Mouse (Mus musculus) olfactory bulb, adult 2 months (tissue): ENCODE data around the gene Adgrg1. TPM values are rescaled to one million over a fixed set of nuclear protein-coding genes. Genes with fewer than 3 reads are reported as not detected.
"Not testable (repeated sequence)": the region's sequence is repeated elsewhere in the genome, so short reads cannot be mapped to it uniquely, and the experiment has no call there.

Experiments
- H3K27ac ChIP-seq: fragments of 200-500 bp; 2 replicates; pipeline ENCODE4 v1.5.1; 2012; ENCODE audit warnings: low read depth, low read length; ENCODE audit not compliant: insufficient read depth
- H3K4me1 ChIP-seq: fragments of 200-500 bp; 2 replicates; pipeline ENCODE4 v1.6.1; 2012; ENCODE audit warnings: low read length; ENCODE audit not compliant: control insufficient read depth, insufficient read depth
- H3K4me3 ChIP-seq: fragments of 200-500 bp; 2 replicates; pipeline ENCODE4 v1.5.1; 2012; ENCODE audit warnings: mild to moderate bottlenecking, low read depth, low read length, moderate library complexity; ENCODE audit not compliant: insufficient read depth
- CTCF ChIP-seq: fragments of 200-500 bp; IDR thresholded peaks from 2 replicates; pipeline ENCODE4 v1.5.1; 2012; ENCODE audit warnings: low read depth, mild to moderate bottlenecking, low read length, moderate library complexity; ENCODE audit not compliant: insufficient read depth
- POLR2A ChIP-seq: fragments of 200-500 bp; IDR thresholded peaks from 2 replicates; pipeline ENCODE4 v1.6.1; 2012; ENCODE audit warnings: mild to moderate bottlenecking, low read depth, low read length, moderate library complexity; ENCODE audit not compliant: insufficient read depth
- WGBS: fragments of 180-500 bp; shearing (Covaris S2); methylation state at CpG from one replicate; pipeline ENCODE4 v1.1.7; 2018; 5-methylcytosine and 5-hydroxymethylcytosine counted together
- polyA plus RNA-seq: library from polyadenylated mRNA; stranded (reverse); fragments of >200 nt; gene quantifications from 2 replicates; pipeline ENCODE4 v1.2.4, GENCODE M21; 2012; ENCODE audit warnings: low replicate concordance; ENCODE audit not compliant: missing spikeins, insufficient read depth, insufficient read length

The Adgrg1 gene
- polyA plus RNA-seq, 1 experiment = not detected

DNA sequence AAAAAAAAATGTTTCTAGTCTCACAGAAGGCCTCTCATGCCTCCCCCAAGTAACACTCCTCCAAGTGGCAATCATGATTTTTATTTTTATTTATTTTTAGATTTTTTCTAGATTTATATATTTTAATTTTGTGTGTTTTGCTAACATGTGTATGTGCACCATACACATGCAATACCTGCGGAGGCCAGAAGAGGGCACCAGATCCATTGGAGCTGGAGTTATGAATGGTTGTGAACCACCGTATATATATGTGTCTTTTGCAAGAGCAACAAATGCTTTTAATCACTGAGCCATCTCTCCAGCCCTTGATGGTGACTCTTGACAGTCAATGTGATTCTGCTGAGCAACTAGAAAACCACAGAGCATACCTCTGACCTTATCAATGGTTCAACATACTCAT, 50.9 kb downstream of the Adgrg1 start:
- WGBS = 50% methylated on average over 2 of the region's 2 CpGs
- H3K4me1 ChIP-seq = no peaks in the 10 kb centered on the region
- TF ChIP-seq POLR2A (no peak), CTCF (no peak)
- H3K4me3 ChIP-seq = no peak overlapping the region
- H3K27ac ChIP-seq = no peak overlapping the region

GRCm38 (mm10) chr8:95028391-95028790, 53.8 kb downstream of the Adgrg1 start:
- H3K4me1 ChIP-seq, H3K4me3 ChIP-seq, H3K27ac ChIP-seq: not testable (repeated sequence)
- 65% methylated on average over 7 of the region's 7 CpGs for WGBS

DNA sequence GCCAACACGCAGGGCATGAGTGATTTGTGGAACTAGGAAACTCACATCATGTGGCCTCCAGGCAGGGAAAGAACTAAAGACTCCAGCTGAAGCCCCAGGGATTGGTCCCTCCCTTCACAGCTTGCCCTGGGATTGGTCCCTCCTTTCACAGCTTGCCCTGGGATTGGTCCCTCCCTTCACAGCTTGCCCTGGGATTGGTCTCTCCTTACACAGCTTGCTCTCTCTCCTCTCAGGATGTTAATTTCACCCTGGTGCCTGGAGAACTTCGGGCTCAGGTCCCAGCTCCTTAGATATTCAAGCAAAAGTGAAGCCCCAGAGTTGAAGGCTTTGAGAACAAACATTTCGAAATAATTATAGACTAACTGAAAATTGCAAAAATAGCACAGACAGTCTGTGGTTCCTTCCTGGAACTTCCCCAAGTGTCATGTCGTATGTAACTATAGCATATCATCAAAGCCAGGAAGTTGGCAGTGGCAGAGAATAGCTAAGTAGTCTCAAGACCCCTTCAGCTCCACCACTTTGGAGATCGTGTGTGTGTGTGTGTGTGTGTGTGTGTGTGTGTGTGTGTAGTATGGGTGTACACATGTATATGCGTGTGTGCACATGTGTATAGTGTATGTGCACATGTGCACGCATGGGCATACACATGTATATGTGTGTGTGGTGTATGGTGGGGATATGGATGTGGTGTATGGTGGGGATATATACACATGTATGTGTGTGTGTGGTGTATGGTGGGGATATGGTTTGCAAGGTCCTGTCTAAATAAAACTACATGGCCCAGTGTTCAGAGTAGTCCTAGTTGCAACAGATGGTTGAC, 62.8 kb downstream of the Adgrg1 start:
- 22% methylated on average over 7 of the region's 7 CpGs for WGBS
- TF ChIP-seq POLR2A (no peak), CTCF (no peak)
- H3K4me1 ChIP-seq = peaks cover 16% of the 10 kb centered on the region
- no peak overlapping the region for H3K4me3 ChIP-seq
- peak overlapping the region; percentile 70 for H3K27ac ChIP-seq

GRCm38 (mm10) chr8:95041883-95042784, 67.6 kb downstream of the Adgrg1 start:
- WGBS = 78% methylated on average over 6 of the region's 6 CpGs
- peaks cover 8% of the 10 kb centered on the region for H3K4me1 ChIP-seq
- H3K27ac ChIP-seq = no peak overlapping the region
- TF ChIP-seq POLR2A = no peak
- TF ChIP-seq CTCF = no peak
- H3K4me3 ChIP-seq = no peak overlapping the region

DNA sequence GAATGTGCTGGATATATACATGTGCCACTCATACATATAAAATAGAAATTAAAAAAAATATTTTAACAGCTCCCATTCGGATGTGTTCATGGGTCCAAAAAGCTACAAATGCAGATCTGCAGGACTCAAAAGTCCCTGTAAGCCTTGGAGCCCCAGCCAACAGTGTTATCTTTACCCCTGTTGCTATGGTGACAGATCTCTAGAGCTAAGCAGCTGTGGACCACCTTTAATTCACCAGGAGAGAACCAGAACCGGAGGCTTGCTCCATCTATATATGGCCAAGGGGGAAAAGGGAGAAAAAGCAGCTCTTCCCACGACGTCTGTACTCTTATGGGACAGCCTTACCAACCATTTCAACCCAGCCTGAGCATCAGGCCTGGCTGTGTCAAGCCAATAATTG, 70.3 kb downstream of the Adgrg1 start:
- H3K27ac ChIP-seq = no peak overlapping the region
- H3K4me3 ChIP-seq = no peak overlapping the region
- 35% methylated on average over 4 of the region's 4 CpGs for WGBS
- H3K4me1 ChIP-seq = peaks cover 8% of the 10 kb centered on the region
- TF ChIP-seq CTCF (no peak), POLR2A (no peak)

DNA sequence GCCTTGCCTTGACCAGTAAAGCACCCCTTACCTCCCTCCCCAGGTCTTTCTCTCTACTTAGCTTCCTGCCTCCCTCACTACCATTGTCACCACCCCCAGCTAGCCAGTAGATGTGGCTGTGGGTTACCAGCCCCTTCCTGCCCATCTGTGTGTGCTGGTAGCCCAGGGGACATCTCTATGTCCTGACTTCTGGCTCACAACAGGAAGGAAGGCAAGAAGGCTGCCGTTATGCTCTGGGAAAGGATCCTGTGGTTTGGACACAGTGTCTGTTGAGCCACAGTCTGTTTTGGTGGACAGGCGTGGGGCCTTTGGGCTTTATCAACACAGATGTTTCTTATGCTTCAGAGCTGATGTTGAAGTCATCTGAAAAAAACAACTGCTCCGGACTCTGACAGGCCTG, 72.4 kb downstream of the Adgrg1 start:
- TF ChIP-seq POLR2A (no peak), CTCF (no peak)
- WGBS = 92% methylated on average over 3 of the region's 3 CpGs
- Histone ChIP-seq H3K4me1 (peaks cover 8% of the 10 kb centered on the region), H3K4me3 (no peak overlapping the region), H3K27ac (no peak overlapping the region)

DNA sequence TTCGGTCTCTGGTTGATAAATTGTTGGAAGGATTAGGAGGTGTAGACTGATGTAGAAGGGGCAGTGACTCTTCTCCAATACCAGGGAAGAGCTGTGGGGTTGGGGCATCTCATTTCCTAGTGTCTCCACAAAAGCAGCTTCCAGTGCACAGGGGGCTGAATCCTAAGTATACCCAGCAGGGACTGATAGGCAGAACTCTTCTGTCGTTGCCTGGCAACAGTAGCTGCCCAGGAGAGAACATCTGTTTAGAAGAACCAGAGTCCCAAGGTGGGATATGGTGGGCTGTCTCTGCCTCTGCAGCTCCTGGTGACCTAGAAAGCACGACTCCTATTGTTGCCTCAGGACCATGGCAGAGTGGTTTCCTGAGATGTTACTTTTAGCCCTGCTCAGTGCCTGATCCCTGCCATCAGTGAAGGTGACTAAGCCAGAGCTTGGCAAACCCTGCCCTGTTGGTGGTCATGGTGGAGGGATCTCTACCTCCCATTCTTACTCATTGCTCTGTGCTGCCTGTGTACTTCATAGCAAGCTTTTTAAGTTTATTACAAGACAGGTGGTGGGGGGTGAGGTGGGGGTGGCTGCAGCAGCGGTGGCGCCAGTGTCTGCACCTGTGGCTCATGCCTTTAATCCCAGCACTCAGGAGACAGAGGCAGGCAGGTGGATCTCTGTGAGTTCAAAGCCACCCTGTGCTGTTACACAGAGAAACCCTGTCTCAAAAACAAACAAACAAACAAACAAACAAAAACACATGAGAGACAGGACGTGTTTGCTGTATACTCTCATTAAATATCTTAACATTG, 73.5 kb downstream of the Adgrg1 start:
- WGBS = 75% methylated on average over 6 of the region's 6 CpGs
- TF ChIP-seq POLR2A (no peak), CTCF (no peak)
- Histone ChIP-seq H3K4me3 (no peak overlapping the region), H3K27ac (no peak overlapping the region), H3K4me1 (peaks cover 8% of the 10 kb centered on the region)

DNA sequence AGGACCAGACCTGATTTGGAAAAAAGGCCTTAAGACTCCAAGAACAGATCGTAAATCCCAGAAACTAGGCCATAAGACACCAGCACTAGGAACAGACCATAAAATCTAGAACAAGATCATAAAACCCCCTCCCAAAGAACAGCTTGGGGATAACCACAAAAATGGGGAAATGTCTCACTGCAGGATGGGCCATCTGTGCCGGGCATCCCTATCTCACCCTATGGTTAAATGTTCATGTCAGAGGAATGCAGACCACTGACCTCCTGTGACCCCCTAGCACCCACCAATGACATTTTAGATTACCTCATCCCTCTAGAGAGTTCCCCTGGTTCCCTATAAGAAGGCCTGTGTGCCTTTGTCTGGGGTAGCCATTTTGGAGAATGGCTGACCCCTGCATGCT, 75.1 kb downstream of the Adgrg1 start:
- no peak overlapping the region for H3K27ac ChIP-seq
- peaks cover 4% of the 10 kb centered on the region for H3K4me1 ChIP-seq
- TF ChIP-seq POLR2A (no peak), CTCF (no peak)
- WGBS = 90% methylated on average over 2 of the region's 2 CpGs
- no peak overlapping the region for H3K4me3 ChIP-seq

DNA sequence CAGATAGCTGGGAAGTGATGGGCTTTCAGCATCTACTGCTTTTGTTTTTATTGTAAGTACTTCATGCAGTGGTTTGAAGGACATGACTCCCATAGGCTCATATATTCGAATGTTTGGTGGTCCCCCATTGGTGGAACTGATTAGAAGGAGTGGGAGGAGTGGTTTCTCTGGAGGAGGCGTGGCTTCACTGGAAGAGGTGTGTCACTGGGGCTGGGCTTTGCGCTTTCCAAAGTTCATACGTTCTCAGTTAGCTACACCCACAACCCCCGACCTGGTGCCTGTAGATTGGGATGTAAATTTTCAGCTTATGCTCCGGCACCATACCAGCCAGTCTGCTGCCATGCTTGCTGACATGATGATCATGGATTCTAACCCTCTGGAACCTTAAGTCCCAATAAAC, 79.9 kb downstream of the Adgrg1 start:
- WGBS = 67% methylated on average over 6 of the region's 6 CpGs

More for the DNA sequence above, 79.9 kb downstream of the Adgrg1 start:
- Histone ChIP-seq H3K4me1 (peaks cover 4% of the 10 kb centered on the region), H3K4me3 (no peak overlapping the region), H3K27ac (no peak overlapping the region)
- no peak for TF ChIP-seq POLR2A
- no peak for TF ChIP-seq CTCF
